Mouse (Mus musculus): Measurements from ENCODE around the gene Pard3. TPM values are rescaled to one million over a fixed set of nuclear protein-coding genes. Genes with fewer than 3 reads are reported as not detected.

Gene Pard3
- polyA plus RNA-seq, 1 experiment from 2014 or later, result 33.8 TPM

- Histone ChIP-seq H3K4me1 (ENCODE audit: insufficient read depth) (no peaks in the 10 kb centered on the region), H3K27me3 (ENCODE audit: insufficient read depth, low read length) (no peaks in the 10 kb centered on the region), H3K36me3 (ENCODE audit: insufficient read depth) (no peaks in the 10 kb centered on the region), H3K27ac (ENCODE audit: low read depth) (no peak overlapping the region), H3K4me3 (ENCODE audit: low read depth, low read length) (no peak overlapping the region), H3K9ac (no peak overlapping the region), H3K9me3 (ENCODE audit: low read depth, low read length) (no peaks in the 10 kb centered on the region), H3K4me2 (no peak overlapping the region)
- TF ChIP-seq CTCF (IDR thresholded peaks at IDR 0.05; ENCODE audit: low read depth), result no peak
- WGBS, result 71% methylated on average over 6 of the region's 6 CpGs
- DNase-seq (no peak), ATAC-seq (ENCODE audit: insufficient read depth) (no peak)
Observed at GRCm38 (mm10) chr8:127491963-127492362, 428.3 kb downstream of the Pard3 start.

- no peak overlapping the region for H3K4me3 ChIP-seq (ENCODE audit: low read depth, low read length)
- ATAC-seq (ENCODE audit: insufficient read depth), result 0 out of 2 replicates have a peak, but pooled peaks have one; percentile 41
- H3K9ac ChIP-seq, result no peak overlapping the region
- H3K27me3 ChIP-seq (ENCODE audit: insufficient read depth, low read length), result no peaks in the 10 kb centered on the region
- no peak overlapping the region for H3K4me2 ChIP-seq
- WGBS, result 72% methylated on average over 4 of the region's 4 CpGs
- no peaks in the 10 kb centered on the region for H3K4me1 ChIP-seq (ENCODE audit: insufficient read depth)
- no peaks in the 10 kb centered on the region for H3K9me3 ChIP-seq (ENCODE audit: low read depth, low read length)
- no peak overlapping the region for H3K27ac ChIP-seq (ENCODE audit: low read depth)
- DNase-seq, result no peak
- TF ChIP-seq CTCF (IDR thresholded peaks at IDR 0.05; ENCODE audit: low read depth), result no peak
- H3K36me3 ChIP-seq (ENCODE audit: insufficient read depth), result no peaks in the 10 kb centered on the region
Observed at GRCm38 (mm10) chr8:127495226-127495780, 431.6 kb downstream of the Pard3 start.

GRCm38 (mm10) chr8:127498997-127499719 is 435.5 kb downstream of the Pard3 start:
- WGBS, result 68% methylated on average over 13 of the region's 13 CpGs
- no peaks in the 10 kb centered on the region for H3K4me1 ChIP-seq (ENCODE audit: insufficient read depth)
- no peaks in the 10 kb centered on the region for H3K36me3 ChIP-seq (ENCODE audit: insufficient read depth)
- DNase-seq, result no peak
- H3K4me2 ChIP-seq, result no peak overlapping the region
- no peak overlapping the region for H3K9ac ChIP-seq
- no peak overlapping the region for H3K4me3 ChIP-seq (ENCODE audit: low read depth, low read length)
- H3K9me3 ChIP-seq (ENCODE audit: low read depth, low read length), result no peaks in the 10 kb centered on the region
- no peak overlapping the region for H3K27ac ChIP-seq (ENCODE audit: low read depth)
- H3K27me3 ChIP-seq (ENCODE audit: insufficient read depth, low read length), result no peaks in the 10 kb centered on the region
- no peak for ATAC-seq (ENCODE audit: insufficient read depth)
- no peak for TF ChIP-seq CTCF (IDR thresholded peaks at IDR 0.05; ENCODE audit: low read depth)

- Histone ChIP-seq H3K9ac (no peak overlapping the region), H3K27me3 (ENCODE audit: insufficient read depth, low read length) (no peaks in the 10 kb centered on the region), H3K36me3 (ENCODE audit: insufficient read depth) (no peaks in the 10 kb centered on the region), H3K9me3 (ENCODE audit: low read depth, low read length) (no peaks in the 10 kb centered on the region), H3K4me2 (peak overlapping the region; percentile 38), H3K27ac (ENCODE audit: low read depth) (no peak overlapping the region), H3K4me3 (ENCODE audit: low read depth, low read length) (no peak overlapping the region), H3K4me1 (ENCODE audit: insufficient read depth) (no peaks in the 10 kb centered on the region)
- DNase-seq (no peak), ATAC-seq (ENCODE audit: insufficient read depth) (no peak)
- WGBS, result 58% methylated on average over 13 of the region's 13 CpGs
- TF ChIP-seq CTCF (IDR thresholded peaks at IDR 0.05; ENCODE audit: low read depth), result no peak
Observed at GRCm38 (mm10) chr8:127499720-127500114, 436.0 kb downstream of the Pard3 start.

- no peaks in the 10 kb centered on the region for H3K4me1 ChIP-seq (ENCODE audit: insufficient read depth)
- no peak overlapping the region for H3K4me3 ChIP-seq (ENCODE audit: low read depth, low read length)
- H3K27ac ChIP-seq (ENCODE audit: low read depth), result no peak overlapping the region
- peak; percentile 20 for DNase-seq
- no peak overlapping the region for H3K9ac ChIP-seq
- no peaks in the 10 kb centered on the region for H3K9me3 ChIP-seq (ENCODE audit: low read depth, low read length)
- no peak for ATAC-seq (ENCODE audit: insufficient read depth)
- no peaks in the 10 kb centered on the region for H3K36me3 ChIP-seq (ENCODE audit: insufficient read depth)
- H3K27me3 ChIP-seq (ENCODE audit: insufficient read depth, low read length), result no peaks in the 10 kb centered on the region
- 24% methylated on average over 7 of the region's 7 CpGs for WGBS
- TF ChIP-seq CTCF (IDR thresholded peaks at IDR 0.05; ENCODE audit: low read depth), result no peak
- peak overlapping the region; percentile 38 for H3K4me2 ChIP-seq
Observed at GRCm38 (mm10) chr8:127500206-127500605, 436.5 kb downstream of the Pard3 start.

GRCm38 (mm10) chr8:127501756-127502155 is 438.1 kb downstream of the Pard3 start:
- Histone ChIP-seq H3K27ac (ENCODE audit: low read depth) (no peak overlapping the region), H3K4me3 (ENCODE audit: low read depth, low read length) (no peak overlapping the region), H3K36me3 (ENCODE audit: insufficient read depth) (no peaks in the 10 kb centered on the region), H3K4me1 (ENCODE audit: insufficient read depth) (no peaks in the 10 kb centered on the region), H3K4me2 (no peak overlapping the region), H3K9me3 (ENCODE audit: low read depth, low read length) (no peaks in the 10 kb centered on the region), H3K27me3 (ENCODE audit: insufficient read depth, low read length) (no peaks in the 10 kb centered on the region), H3K9ac (no peak overlapping the region)
- no peak for ATAC-seq (ENCODE audit: insufficient read depth)
- 85% methylated on average over 1 of the region's 1 CpGs for WGBS
- no peak for TF ChIP-seq CTCF (IDR thresholded peaks at IDR 0.05; ENCODE audit: low read depth)
- no peak for DNase-seq

GRCm38 (mm10) chr8:127505286-127505685 is 441.6 kb downstream of the Pard3 start:
- no peak overlapping the region for H3K9ac ChIP-seq
- TF ChIP-seq CTCF (IDR thresholded peaks at IDR 0.05; ENCODE audit: low read depth), result no peak
- no peak overlapping the region for H3K4me2 ChIP-seq
- DNase-seq, result no peak
- WGBS, result 39% methylated on average over 1 of the region's 1 CpGs
- no peaks in the 10 kb centered on the region for H3K27me3 ChIP-seq (ENCODE audit: insufficient read depth, low read length)
- ATAC-seq (ENCODE audit: insufficient read depth), result no peak
- no peak overlapping the region for H3K4me3 ChIP-seq (ENCODE audit: low read depth, low read length)
- H3K27ac ChIP-seq (ENCODE audit: low read depth), result no peak overlapping the region
- H3K36me3 ChIP-seq (ENCODE audit: insufficient read depth), result no peaks in the 10 kb centered on the region
- H3K9me3 ChIP-seq (ENCODE audit: low read depth, low read length), result no peaks in the 10 kb centered on the region
- H3K4me1 ChIP-seq (ENCODE audit: insufficient read depth), result no peaks in the 10 kb centered on the region
